Mouse (Mus musculus) embryonic facial prominence, embryonic 13.5 days (tissue): Measurements from ENCODE around the gene Ten1. TPM values are rescaled to one million over a fixed set of nuclear protein-coding genes. Genes with fewer than 3 reads are reported as not detected.

ENCODE experiments used
- polyA plus RNA-seq: library from polyadenylated mRNA; unstranded; fragments of >200 nt; fragmentation: Nextera tagmentation; extraction: Ambion mirVana; gene quantifications from 2 replicates; pipeline ENCODE4 v1.2.1, GENCODE M21; 2015

The Ten1 gene
- polyA plus RNA-seq, 1 experiment from 2014 or later, result 74.1 TPM

Other genes starting within 250 kb of the Ten1 start
- gene Itgb4, start 224.1 kb upstream of the Ten1 start, polyA plus RNA-seq, result 11.2 and 11.6 TPM in 2 replicates
- gene Galk1, start 186.1 kb upstream of the Ten1 start, polyA plus RNA-seq, result 169 and 189 TPM in 2 replicates
- 2,264 and 2,363 TPM in 2 replicates for gene H3f3b, start 170.9 kb upstream of the Ten1 start, polyA plus RNA-seq
- gene Unk, start 168.5 kb upstream of the Ten1 start, polyA plus RNA-seq, result 40.7 and 44.9 TPM in 2 replicates
- 2.7 and 2.9 TPM in 2 replicates for gene Unc13d, start 120.9 kb upstream of the Ten1 start, polyA plus RNA-seq
- 48.8 and 52.0 TPM in 2 replicates for gene Wbp2, start 111.9 kb upstream of the Ten1 start, polyA plus RNA-seq
- gene Trim47, start 71.6 kb upstream of the Ten1 start, polyA plus RNA-seq, result 8.6 and 9.4 TPM in 2 replicates
- gene Trim65, start 67.7 kb upstream of the Ten1 start, polyA plus RNA-seq, result 2.8 and 3.2 TPM in 2 replicates
- gene Mrpl38, start 60.0 kb upstream of the Ten1 start, polyA plus RNA-seq, result 75.2 and 80.0 TPM in 2 replicates
- 49.5 and 60.3 TPM in 2 replicates for gene Fbf1, start 30.7 kb upstream of the Ten1 start, polyA plus RNA-seq
- 21.4 and 24.5 TPM in 2 replicates for gene Acox1, start 190 bp downstream of the Ten1 start, polyA plus RNA-seq
- gene Evpl, start 39.2 kb downstream of the Ten1 start, polyA plus RNA-seq, result 4.8 and 5.1 TPM in 2 replicates
- 95.2 and 97.5 TPM in 2 replicates for gene Srp68, start 75.4 kb downstream of the Ten1 start, polyA plus RNA-seq
- 0.18 TPM in 1 of 2 replicates, not detected in the other for gene Galr2, start 82.1 kb downstream of the Ten1 start, polyA plus RNA-seq
- gene Exoc7, start 108.4 kb downstream of the Ten1 start, polyA plus RNA-seq, result 71.7 and 79.4 TPM in 2 replicates
- gene Foxj1, start 136.5 kb downstream of the Ten1 start, polyA plus RNA-seq, result 0.80 and 1.4 TPM in 2 replicates
- 10.2 and 16.5 TPM in 2 replicates for gene Rnf157, start 214.2 kb downstream of the Ten1 start, polyA plus RNA-seq
- gene Ubald2, start 235.2 kb downstream of the Ten1 start, polyA plus RNA-seq, result 26.4 and 35.2 TPM in 2 replicates